Mouse (Mus musculus): Measurements from ENCODE around the gene Clpb.

DNA sequence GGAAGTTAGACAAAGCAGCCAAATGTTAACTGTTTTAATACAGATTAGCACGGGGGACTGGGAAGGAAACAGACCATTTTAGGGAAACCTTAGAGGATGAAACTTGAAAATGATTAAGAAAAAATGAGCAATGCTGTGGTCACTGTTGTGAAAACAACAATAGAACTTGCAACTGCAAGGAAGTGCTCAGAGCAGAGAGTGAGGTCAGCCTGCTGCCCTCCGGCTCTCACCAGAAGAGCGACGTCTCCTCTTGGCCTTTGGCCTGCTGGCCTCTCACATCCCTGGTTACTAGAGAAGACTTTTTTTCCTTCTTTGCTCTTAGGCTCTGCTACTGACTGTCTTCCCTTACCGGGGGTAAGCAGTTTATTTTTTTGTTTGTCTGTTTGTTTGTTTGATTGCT, 19.5 kb downstream of the Clpb start:
- TF ChIP-seq EP300 (IDR thresholded peaks at IDR 0.05) (no peak), CTCF (IDR thresholded peaks at IDR 0.05) (no peak)

Data from lung, postnatal 0 days (tissue).